Mouse (Mus musculus) left cerebral cortex, postnatal 4 days (tissue): ENCODE data around the gene Ccdc190. TPM values are rescaled to one million over a fixed set of nuclear protein-coding genes. Genes with fewer than 3 reads are reported as not detected.

Experiments
- total RNA-seq, 2 experiments: library from RNA; stranded (reverse); gene quantifications; 2 replicates each; pipeline ENCODE4 v1.2.3; 2021

Gene Ccdc190
- total RNA-seq, 2 experiments from 2014 or later, result 5.8 to 6.3 TPM

Other genes starting within 250 kb of the Ccdc190 start
- gene Rgs4, start 181.0 kb upstream of the Ccdc190 start, total RNA-seq, result 10 to 100 TPM; 88.6 to 95.3 TPM
- 10 to 100 TPM; 25.3 to 26.9 TPM for gene Hsd17b7, start 40.6 kb downstream of the Ccdc190 start, total RNA-seq
- 10 to 100 TPM in 1 of 2 experiments, 1 to 10 TPM in 1; 9.0 to 10.5 TPM for gene Ddr2, start 182.1 kb downstream of the Ccdc190 start, total RNA-seq
- gene Uap1, start 246.3 kb downstream of the Ccdc190 start, total RNA-seq, result 10 to 100 TPM; 53.1 to 57.7 TPM